ENCODE assay signal across 10 mouse cellular contexts in genomic region chr5:33011132-33012106, GRCm38 (mm10). TPM values are rescaled to one million over a fixed set of nuclear protein-coding genes. Genes with fewer than 3 reads are reported as not detected.
A peak's percentile ranks its signal among the peaks of the same experiment; 100 is the strongest.
DNase-seq lines count a peak whose midpoint lies in the region; ATAC-seq and TF ChIP-seq lines count a peak whose summit lies in the region.
"Had no signal": no experiment of that assay in that cellular context is flagged by ENCODE, and none has a peak within 500 bp of the region (broad histone marks: within the 10 kb centered on the region; RNA-seq: fewer than 3 reads in every experiment).

No protein-coding gene starts in this region.

- no peaks in the 10 kb centered on the region for H3K9me3 ChIP-seq in embryonic facial prominence, embryonic 14.5 days (ENCODE audit: control insufficient read depth, low read length)
- H3K9me3 ChIP-seq in stomach, postnatal 0 days (ENCODE audit: control insufficient read depth, low read length) = no peaks in the 10 kb centered on the region
- H3K9me3 ChIP-seq: heart, embryonic 15.5 days; megakaryocyte, embryonic 14.5 days had no signal

- no peaks in the 10 kb centered on the region for H3K36me3 ChIP-seq in embryonic facial prominence, embryonic 14.5 days (ENCODE audit: control insufficient read depth, insufficient read depth, low read length)
- no peaks in the 10 kb centered on the region for H3K36me3 ChIP-seq in stomach, postnatal 0 days (ENCODE audit: control insufficient read depth, insufficient read depth, low read length)
- H3K36me3 ChIP-seq: heart, embryonic 15.5 days had no signal

- WGBS in embryonic facial prominence, embryonic 14.5 days = 41% methylated on average over 15 of the region's 15 CpGs
- WGBS in stomach, postnatal 0 days = 45% methylated on average over 15 of the region's 15 CpGs

- H3K27ac ChIP-seq in embryonic facial prominence, embryonic 14.5 days (replicated peaks; ENCODE audit: low read depth, low read length) = no peak overlapping the region
- H3K27ac ChIP-seq in stomach, postnatal 0 days (replicated peaks) = peak overlapping the region; percentile 24; the same call in 1 of the 2 replicates
- H3K27ac ChIP-seq: heart, embryonic 15.5 days had no signal

- no peak overlapping the region for H3K4me2 ChIP-seq in embryonic facial prominence, embryonic 14.5 days (ENCODE audit: low read depth, low read length)
- H3K4me2 ChIP-seq in stomach, postnatal 0 days (replicated peaks; ENCODE audit: low read depth) = no peak overlapping the region
- H3K4me2 ChIP-seq: heart, embryonic 15.5 days had no signal

- no peaks in the 10 kb centered on the region for H3K4me1 ChIP-seq in embryonic facial prominence, embryonic 14.5 days (ENCODE audit: control insufficient read depth, insufficient read depth, low read length)
- H3K4me1 ChIP-seq in stomach, postnatal 0 days (replicated peaks; ENCODE audit: control insufficient read depth, insufficient read depth) = no peaks in the 10 kb centered on the region

- TF ChIP-seq CTCF in stomach, postnatal 0 days (IDR thresholded peaks at IDR 0.05; ENCODE audit: low read depth) = no peak

- H3K4me3 ChIP-seq in embryonic facial prominence, embryonic 14.5 days (ENCODE audit: low read depth, low read length) = no peak overlapping the region
- no peak overlapping the region for H3K4me3 ChIP-seq in stomach, postnatal 0 days (ENCODE audit: low read depth, low read length)
- H3K4me3 ChIP-seq: heart, embryonic 15.5 days; megakaryocyte, embryonic 14.5 days had no signal

- TF ChIP-seq EP300 in stomach, postnatal 0 days (optimal IDR thresholded peaks at IDR 0.05) = no peak

- ATAC-seq in embryonic facial prominence, embryonic 14.5 days (ENCODE audit: low read depth) = peak; percentile 45
- ATAC-seq in stomach, postnatal 0 days (ENCODE audit: low FRiP score, low TSS enrichment) = peak; percentile 25; the same call in 1 of the 2 replicates
- ATAC-seq in megakaryocyte, adult 5-6 weeks (ENCODE audit: poor library complexity, severe bottlenecking) = no peak

- no peaks in the 10 kb centered on the region for H3K27me3 ChIP-seq in embryonic facial prominence, embryonic 14.5 days (replicated peaks; ENCODE audit: control insufficient read depth, insufficient read depth, low read length)
- no peaks in the 10 kb centered on the region for H3K27me3 ChIP-seq in stomach, postnatal 0 days (ENCODE audit: control insufficient read depth, insufficient read depth, low read length)
- H3K27me3 ChIP-seq: heart, embryonic 15.5 days had no signal

- H3K9ac ChIP-seq in embryonic facial prominence, embryonic 14.5 days (ENCODE audit: low read depth, low read length) = no peak overlapping the region
- no peak overlapping the region for H3K9ac ChIP-seq in stomach, postnatal 0 days (ENCODE audit: low read length)
- H3K9ac ChIP-seq: heart, embryonic 15.5 days had no signal

- peak; percentile 49 for DNase-seq in right cerebral cortex, postnatal 25 days
- DNase-seq in right cerebral cortex, postnatal 4 days = no peak
- DNase-seq in embryonic facial prominence, embryonic 14.5 days (ENCODE audit: low spot score) = peak; percentile 50
- peak; percentile 51 for DNase-seq in kidney, postnatal 10 days
- no peak for DNase-seq in stomach, postnatal 0 days (ENCODE audit: low spot score)
- no peak for DNase-seq in spleen, postnatal 36 days (ENCODE audit: low spot score in 2 of 2)
- no peak for DNase-seq in heart, postnatal 4 days

RNA-seq across cellular contexts. Expression of gene Ywhah, which starts 7.2 kb away (rescaled TPM):
- polyA plus RNA-seq in embryonic facial prominence, embryonic 14.5 days (2014; fragmentation: Nextera tagmentation; extraction: Ambion mirVana) = 395 and 410 TPM in 2 replicates
- 214 and 219 TPM in 2 replicates for polyA plus RNA-seq in stomach, postnatal 0 days (2015; fragmentation: Nextera tagmentation; extraction: Ambion mirVana)
- 100 to 1,000 TPM; 216 to 229 TPM for total RNA-seq in heart, postnatal 4 days (2021)
- 353 and 377 TPM in 2 replicates for total RNA-seq in megakaryocyte, adult 5-6 weeks (2015)
- total RNA-seq in megakaryocyte, adult 5-6 weeks (2017) = 210 and 213 TPM in 2 replicates

Comparison
In these comparisons a context has a peak if more than half of its experiments do, and no peak if none do; other contexts are left out.
1. DNase-seq: peak in right cerebral cortex, postnatal 25 days (single experiment), embryonic facial prominence, embryonic 14.5 days (single experiment) and kidney, postnatal 10 days (single experiment); none in right cerebral cortex, postnatal 4 days (single experiment), stomach, postnatal 0 days (single experiment), spleen, postnatal 36 days (0 of 2) and heart, postnatal 4 days (single experiment).